Mouse (Mus musculus): ENCODE data around the gene Kcnd3. TPM values are rescaled to one million over a fixed set of nuclear protein-coding genes. Genes with fewer than 3 reads are reported as not detected.
"Not testable (repeated sequence)": the region's sequence is repeated elsewhere in the genome, so short reads cannot be mapped to it uniquely, and the experiment has no call there.

The Kcnd3 gene
- polyA plus RNA-seq, 1 experiment from 2014 or later, result 0.93 TPM

DNA sequence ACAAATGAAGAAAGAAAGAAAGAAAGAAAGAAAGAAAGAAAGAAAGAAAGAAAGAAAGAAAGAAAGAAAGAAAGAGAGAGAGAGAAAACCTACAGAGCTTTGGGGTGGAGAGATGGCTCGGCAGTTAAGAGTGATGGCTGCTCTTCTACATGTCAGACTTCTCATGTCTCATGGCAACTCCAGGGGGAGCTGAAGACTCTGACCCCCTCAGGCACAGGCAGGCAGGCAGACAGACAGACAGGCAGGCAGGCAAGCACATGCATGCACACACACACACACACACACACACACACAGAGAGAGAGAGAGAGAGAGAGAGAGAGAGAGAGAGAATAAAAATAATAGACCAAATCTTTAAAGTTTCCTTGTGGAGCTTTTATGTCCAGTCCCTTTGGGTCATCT is 248.7 kb downstream of the Kcnd3 start:
- 34% methylated on average over 1 of the region's 1 CpGs for WGBS
- not testable (repeated sequence) for H3K9me3 ChIP-seq (replicated peaks); H3K4me3 ChIP-seq; H3K27ac ChIP-seq (ENCODE audit: poor library complexity, severe bottlenecking); ATAC-seq (ENCODE audit: insufficient number of reproducible peaks, low FRiP score); H3K36me3 ChIP-seq; H3K27me3 ChIP-seq (replicated peaks); H3K9ac ChIP-seq
- Histone ChIP-seq H3K4me2 (peak overlapping the region; percentile 47), H3K4me1 (replicated peaks) (peaks cover 68% of the 10 kb centered on the region)

DNA sequence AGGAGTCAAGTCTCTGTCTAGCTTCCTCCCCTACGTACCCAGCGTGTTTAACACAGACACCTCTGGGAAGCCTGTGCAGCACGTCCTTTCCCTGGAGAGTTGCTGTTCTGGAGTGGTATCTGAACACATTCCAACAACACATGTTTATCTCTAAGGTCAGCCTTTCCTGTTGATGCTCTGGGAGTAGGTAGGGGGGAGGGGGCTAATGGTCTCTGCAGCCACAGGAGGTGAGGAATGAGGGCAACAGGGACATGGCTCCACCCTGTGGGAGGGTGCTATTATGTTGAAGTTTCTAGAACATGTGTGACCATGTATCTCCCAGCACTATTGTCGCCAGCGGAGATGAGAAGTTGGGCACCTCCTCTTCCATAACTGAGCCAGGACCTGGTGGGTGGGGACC is 249.3 kb downstream of the Kcnd3 start:
- Histone ChIP-seq H3K4me3 (no peak overlapping the region), H3K27me3 (replicated peaks) (0 out of 2 replicates have a peak, but pooled peaks cover 6% of the 10 kb centered on the region), H3K9ac (no peak overlapping the region), H3K4me2 (peak overlapping the region; percentile 47), H3K36me3 (no peaks in the 10 kb centered on the region), H3K4me1 (replicated peaks) (peaks cover 68% of the 10 kb centered on the region), H3K27ac (ENCODE audit: poor library complexity, severe bottlenecking) (no peak overlapping the region), H3K9me3 (replicated peaks) (no peaks in the 10 kb centered on the region)
- ATAC-seq (ENCODE audit: insufficient number of reproducible peaks, low FRiP score), result 0 out of 2 replicates have a peak, but pooled peaks have one; percentile 5
- 19% methylated on average over 5 of the region's 5 CpGs for WGBS

DNA sequence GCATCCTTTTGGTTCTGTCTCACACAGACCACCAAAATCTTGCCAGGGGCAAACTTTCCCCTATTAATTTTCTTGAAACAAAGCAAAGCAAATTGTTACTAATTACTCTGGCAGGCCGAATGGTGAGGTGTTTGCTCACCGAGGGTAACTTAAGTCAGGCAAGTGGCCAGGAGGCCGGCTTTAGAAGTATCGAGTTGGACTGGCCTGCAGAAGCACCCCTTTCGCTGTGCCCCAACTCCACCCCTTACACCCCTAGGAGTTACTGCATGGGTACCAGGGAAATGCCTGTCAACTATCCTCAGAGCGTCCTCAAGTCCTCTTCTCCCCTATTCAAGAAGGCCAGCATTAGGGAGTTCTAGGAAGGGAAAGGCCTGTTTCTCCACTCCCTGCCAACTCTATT is 251.4 kb downstream of the Kcnd3 start:
- H3K27ac ChIP-seq (ENCODE audit: poor library complexity, severe bottlenecking), result no peak overlapping the region
- no peaks in the 10 kb centered on the region for H3K36me3 ChIP-seq
- peaks cover 67% of the 10 kb centered on the region for H3K4me1 ChIP-seq (replicated peaks)
- H3K4me3 ChIP-seq, result no peak overlapping the region
- peak overlapping the region; percentile 100; the same call in 1 of the 2 replicates for H3K4me2 ChIP-seq
- H3K9ac ChIP-seq, result no peak overlapping the region
- no peaks in the 10 kb centered on the region for H3K9me3 ChIP-seq (replicated peaks)
- ATAC-seq (ENCODE audit: insufficient number of reproducible peaks, low FRiP score), result no peak
- 51% methylated on average over 6 of the region's 6 CpGs for WGBS
- H3K27me3 ChIP-seq (replicated peaks), result peaks cover 12% of the 10 kb centered on the region; the same call in 1 of the 2 replicates

- Histone ChIP-seq H3K27ac (ENCODE audit: poor library complexity, severe bottlenecking) (peak within 1 kb of the TSS; percentile 53), H3K9ac (peak within 1 kb of the TSS; percentile 83), H3K27me3 (replicated peaks) (peaks cover 12% of the 10 kb centered on the region; the same call in 1 of the 2 replicates), H3K36me3 (no peaks in the 10 kb centered on the region), H3K9me3 (replicated peaks) (no peaks in the 10 kb centered on the region), H3K4me3 (peak within 1 kb of the TSS; percentile 72), H3K4me2 (peak within 1 kb of the TSS; percentile 100), H3K4me1 (replicated peaks) (peaks cover 60% of the 10 kb centered on the region)
- ATAC-seq (ENCODE audit: insufficient number of reproducible peaks, low FRiP score), result peak; percentile 93
- 4% methylated on average over 39 of the region's 43 CpGs for WGBS
Measured at GRCm38 (mm10) chr3:105704031-105705008, 252.2 kb downstream of the Kcnd3 start, which contains the start of gene Inka2. Gene Inka2 (plus strand): TSS chr3:105704599.

GRCm38 (mm10) chr3:105705061-105705549 is 253.0 kb downstream of the Kcnd3 start:
- H3K4me1 ChIP-seq (replicated peaks), result peaks cover 57% of the 10 kb centered on the region
- ATAC-seq (ENCODE audit: insufficient number of reproducible peaks, low FRiP score), result peak; percentile 46
- peak overlapping the region; percentile 72 for H3K4me3 ChIP-seq
- H3K4me2 ChIP-seq, result peak overlapping the region; percentile 100
- peak overlapping the region; percentile 83 for H3K9ac ChIP-seq
- under 1% methylated on average over 28 of the region's 28 CpGs for WGBS
- H3K27ac ChIP-seq (ENCODE audit: poor library complexity, severe bottlenecking), result peak overlapping the region; percentile 53
- H3K36me3 ChIP-seq, result no peaks in the 10 kb centered on the region
- H3K27me3 ChIP-seq (replicated peaks), result peaks cover 12% of the 10 kb centered on the region; the same call in 1 of the 2 replicates
- H3K9me3 ChIP-seq (replicated peaks), result no peaks in the 10 kb centered on the region

DNA sequence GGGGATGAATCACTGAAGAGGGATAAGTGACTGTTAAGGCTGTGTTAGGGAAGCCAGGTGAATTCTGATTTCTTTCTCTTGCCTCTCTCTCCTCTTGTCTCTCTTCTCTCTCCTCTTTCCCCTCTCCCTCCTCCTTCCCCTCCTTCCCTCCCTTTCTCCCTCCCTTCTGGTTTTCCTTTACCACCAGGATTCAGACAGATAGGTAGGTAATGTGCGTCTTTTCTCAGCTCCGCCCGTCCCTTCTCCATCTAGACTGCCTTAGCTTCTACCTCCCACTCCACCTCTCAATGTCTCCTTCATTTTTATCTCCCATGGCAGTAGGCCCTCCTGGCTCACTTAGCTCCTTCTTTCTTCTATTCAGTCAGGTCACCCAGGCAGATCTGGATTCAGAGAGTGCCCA is 253.4 kb downstream of the Kcnd3 start:
- 25% methylated on average over 3 of the region's 3 CpGs for WGBS
- Histone ChIP-seq H3K36me3 (no peaks in the 10 kb centered on the region), H3K4me1 (replicated peaks) (peaks cover 61% of the 10 kb centered on the region), H3K9ac (peak overlapping the region; percentile 83), H3K9me3 (replicated peaks) (no peaks in the 10 kb centered on the region), H3K4me2 (peak overlapping the region; percentile 100), H3K27me3 (replicated peaks) (peaks cover 12% of the 10 kb centered on the region; the same call in 1 of the 2 replicates), H3K27ac (ENCODE audit: poor library complexity, severe bottlenecking) (no peak overlapping the region), H3K4me3 (peak overlapping the region; percentile 72)
- no peak for ATAC-seq (ENCODE audit: insufficient number of reproducible peaks, low FRiP score)

- Histone ChIP-seq H3K4me1 (replicated peaks) (peaks cover 53% of the 10 kb centered on the region), H3K9ac (no peak overlapping the region), H3K36me3 (no peaks in the 10 kb centered on the region), H3K4me3 (no peak overlapping the region; the same call in 1 of the 2 replicates), H3K27ac (ENCODE audit: poor library complexity, severe bottlenecking) (no peak overlapping the region), H3K4me2 (peak overlapping the region; percentile 100), H3K27me3 (replicated peaks) (peaks cover 12% of the 10 kb centered on the region; the same call in 1 of the 2 replicates), H3K9me3 (replicated peaks) (no peaks in the 10 kb centered on the region)
- ATAC-seq (ENCODE audit: insufficient number of reproducible peaks, low FRiP score), result no peak
- WGBS, result 48% methylated on average over 4 of the region's 4 CpGs
Measured at GRCm38 (mm10) chr3:105706366-105707020, 254.4 kb downstream of the Kcnd3 start.

- peaks cover 12% of the 10 kb centered on the region; the same call in 1 of the 2 replicates for H3K27me3 ChIP-seq (replicated peaks)
- H3K4me3 ChIP-seq, result no peak overlapping the region
- WGBS, result 34% methylated on average over 7 of the region's 7 CpGs
- H3K9me3 ChIP-seq (replicated peaks), result no peaks in the 10 kb centered on the region
- no peaks in the 10 kb centered on the region for H3K36me3 ChIP-seq
- H3K4me2 ChIP-seq, result no peak overlapping the region
- H3K27ac ChIP-seq (ENCODE audit: poor library complexity, severe bottlenecking), result no peak overlapping the region
- H3K9ac ChIP-seq, result peak overlapping the region; percentile 3; the same call in 1 of the 2 replicates
- H3K4me1 ChIP-seq (replicated peaks), result peaks cover 47% of the 10 kb centered on the region
- ATAC-seq (ENCODE audit: insufficient number of reproducible peaks, low FRiP score), result no peak
Measured at GRCm38 (mm10) chr3:105707590-105707989, 255.5 kb downstream of the Kcnd3 start.

GRCm38 (mm10) chr3:105710246-105710645 is 258.1 kb downstream of the Kcnd3 start:
- no peaks in the 10 kb centered on the region for H3K9me3 ChIP-seq (replicated peaks)
- no peak overlapping the region for H3K4me3 ChIP-seq
- ATAC-seq (ENCODE audit: insufficient number of reproducible peaks, low FRiP score), result no peak
- no peak overlapping the region for H3K9ac ChIP-seq
- H3K27ac ChIP-seq (ENCODE audit: poor library complexity, severe bottlenecking), result no peak overlapping the region
- no peaks in the 10 kb centered on the region for H3K36me3 ChIP-seq
- peaks cover 12% of the 10 kb centered on the region; the same call in 1 of the 2 replicates for H3K27me3 ChIP-seq (replicated peaks)
- no peak overlapping the region for H3K4me2 ChIP-seq
- H3K4me1 ChIP-seq (replicated peaks), result peaks cover 50% of the 10 kb centered on the region
- 65% methylated on average over 6 of the region's 6 CpGs for WGBS

GRCm38 (mm10) chr3:105711741-105712140 is 259.6 kb downstream of the Kcnd3 start:
- ATAC-seq (ENCODE audit: insufficient number of reproducible peaks, low FRiP score), result no peak; the same call in 1 of the 2 replicates
- Histone ChIP-seq H3K4me1 (replicated peaks) (peaks cover 39% of the 10 kb centered on the region), H3K27me3 (replicated peaks) (peaks cover 3% of the 10 kb centered on the region; the same call in 1 of the 2 replicates), H3K36me3 (peaks cover 3% of the 10 kb centered on the region; the same call in 1 of the 2 replicates), H3K9me3 (replicated peaks) (no peaks in the 10 kb centered on the region), H3K27ac (ENCODE audit: poor library complexity, severe bottlenecking) (no peak overlapping the region), H3K9ac (no peak overlapping the region), H3K4me3 (no peak overlapping the region), H3K4me2 (no peak overlapping the region)
- 69% methylated on average over 7 of the region's 7 CpGs for WGBS

Data from heart, embryonic 12.5 days (tissue).